20 mouse cellular contexts compared by ENCODE assay signal in genomic region chr8:73234209-73234608, GRCm38 (mm10).
"Had no signal": no experiment of that assay in that cellular context is flagged by ENCODE, and none has a peak within 500 bp of the region (broad histone marks: within the 10 kb centered on the region; RNA-seq: fewer than 3 reads in every experiment).

No protein-coding gene starts in this region.

- ATAC-seq: lung, postnatal 0 days had no signal

- H3K27ac ChIP-seq: lung, embryonic 15.5 days; macrophage; midbrain, embryonic 10.5 days; midbrain, embryonic 12.5 days; neural tube, embryonic 13.5 days; neural tube, embryonic 15.5 days had no signal

- H3K4me2 ChIP-seq: lung, embryonic 15.5 days; midbrain, embryonic 12.5 days; neural tube, embryonic 13.5 days; neural tube, embryonic 15.5 days had no signal

- H3K4me1 ChIP-seq: lung, embryonic 15.5 days; midbrain, embryonic 10.5 days; midbrain, embryonic 12.5 days; neural tube, embryonic 13.5 days had no signal

- H3K9me3 ChIP-seq: lung, embryonic 15.5 days; midbrain, embryonic 10.5 days; midbrain, embryonic 12.5 days; neural tube, embryonic 13.5 days; neural tube, embryonic 15.5 days had no signal

- H3K4me3 ChIP-seq: lung, embryonic 15.5 days; midbrain, embryonic 10.5 days; midbrain, embryonic 12.5 days; myocyte; neural tube, embryonic 13.5 days; neural tube, embryonic 15.5 days had no signal

- H3K27me3 ChIP-seq: lung, embryonic 15.5 days; midbrain, embryonic 12.5 days; neural tube, embryonic 13.5 days; neural tube, embryonic 15.5 days had no signal

- H3K36me3 ChIP-seq: lung, embryonic 15.5 days; midbrain, embryonic 10.5 days; midbrain, embryonic 12.5 days; neural tube, embryonic 13.5 days; neural tube, embryonic 15.5 days had no signal

- DNase-seq: lung, adult 2 months; lung, postnatal 14 days; lung, postnatal 36 days; midbrain, embryonic 14.5 days; retina, postnatal 1 day; right cerebral cortex, adult 18-20 months; right cerebral cortex, postnatal 25 days; right cerebral cortex, postnatal 4 days; spleen, adult 18-20 months; thymus, adult 2 months; thymus, postnatal 25 days; thymus, postnatal 4 days had no signal

- H3K9ac ChIP-seq: lung, embryonic 15.5 days; midbrain, embryonic 12.5 days; neural tube, embryonic 13.5 days; neural tube, embryonic 15.5 days had no signal
